In the genomic region with DNA sequence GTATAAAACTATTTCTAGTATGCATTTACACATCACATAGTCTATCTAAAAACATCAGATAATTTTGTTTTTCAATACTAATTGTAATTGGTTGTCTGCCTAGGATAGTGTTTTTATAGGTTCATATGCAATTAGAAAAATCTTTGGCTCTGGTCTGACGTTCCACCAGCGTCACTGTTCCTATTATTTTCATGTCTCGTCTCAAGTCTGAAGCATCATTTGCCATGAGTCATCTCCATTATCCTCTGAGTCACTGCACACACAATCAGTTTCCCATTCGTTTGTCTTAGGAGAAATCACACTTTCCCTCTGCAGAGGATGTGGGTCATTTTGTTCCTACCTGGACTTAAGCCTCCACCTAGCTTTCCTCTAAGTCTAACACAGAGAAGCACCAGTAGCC, we compare ENCODE assay signal across 21 mouse cellular contexts.
A peak's percentile ranks its signal among the peaks of the same experiment; 100 is the strongest.
DNase-seq lines count a peak whose midpoint lies in the region; ATAC-seq and TF ChIP-seq lines count a peak whose summit lies in the region.
"Had no signal": no experiment of that assay in that cellular context is flagged by ENCODE, and none has a peak within 500 bp of the region (broad histone marks: within the 10 kb centered on the region; RNA-seq: fewer than 3 reads in every experiment).

No protein-coding gene starts in this region.

- no peaks in the 10 kb centered on the region for H3K36me3 ChIP-seq in forebrain, embryonic 15.5 days
- H3K36me3 ChIP-seq in forebrain, postnatal 0 days (ENCODE audit: insufficient read depth), result no peaks in the 10 kb centered on the region
- H3K36me3 ChIP-seq in neural tube, embryonic 13.5 days, result no peaks in the 10 kb centered on the region
- H3K36me3 ChIP-seq in neural tube, embryonic 14.5 days (ENCODE audit: control insufficient read depth, insufficient read depth, low read length), result no peaks in the 10 kb centered on the region
- H3K36me3 ChIP-seq: embryonic facial prominence, embryonic 10.5 days; G1E; limb, embryonic 13.5 days; liver, embryonic 13.5 days had no signal

- no peak for DNase-seq in forebrain, postnatal 0 days
- DNase-seq in neural tube, embryonic 10.5 days (ENCODE audit: extremely low spot score, low spot score), result no peak
- DNase-seq in heart, adult 9 months (ENCODE audit: low spot score in 2 of 2), result no peak
- no peak for DNase-seq in gastrocnemius, postnatal 10 days
- DNase-seq: cerebellum, adult 8-10 months; heart, postnatal 10 days; kidney, adult 18-20 months; liver, embryonic 13.5 days; lung, embryonic 14.5 days; spleen, adult 18-20 months had no signal

- no peaks in the 10 kb centered on the region for H3K27me3 ChIP-seq in forebrain, embryonic 15.5 days
- H3K27me3 ChIP-seq in forebrain, postnatal 0 days (ENCODE audit: insufficient read depth, low read length), result no peaks in the 10 kb centered on the region
- H3K27me3 ChIP-seq in neural tube, embryonic 13.5 days, result no peaks in the 10 kb centered on the region
- H3K27me3 ChIP-seq in neural tube, embryonic 14.5 days (ENCODE audit: control insufficient read depth, insufficient read depth, low read length), result no peaks in the 10 kb centered on the region
- H3K27me3 ChIP-seq: forebrain, embryonic 13.5 days; limb, embryonic 13.5 days; liver, embryonic 13.5 days had no signal

- H3K9me3 ChIP-seq in forebrain, embryonic 15.5 days, result no peaks in the 10 kb centered on the region
- H3K9me3 ChIP-seq in forebrain, postnatal 0 days (ENCODE audit: low read length), result no peaks in the 10 kb centered on the region
- H3K9me3 ChIP-seq in neural tube, embryonic 13.5 days, result no peaks in the 10 kb centered on the region
- H3K9me3 ChIP-seq in neural tube, embryonic 14.5 days (ENCODE audit: control insufficient read depth, low read length), result no peaks in the 10 kb centered on the region
- H3K9me3 ChIP-seq: embryonic facial prominence, embryonic 10.5 days; forebrain, embryonic 13.5 days; G1E; limb, embryonic 13.5 days; liver, embryonic 13.5 days had no signal

- no peaks in the 10 kb centered on the region for H3K4me1 ChIP-seq in forebrain, embryonic 15.5 days
- no peaks in the 10 kb centered on the region for H3K4me1 ChIP-seq in forebrain, postnatal 0 days (ENCODE audit: insufficient read depth)
- H3K4me1 ChIP-seq in neural tube, embryonic 13.5 days (replicated peaks), result peaks cover 14% of the 10 kb centered on the region
- 0 out of 2 replicates have a peak, but pooled peaks cover 3% of the 10 kb centered on the region for H3K4me1 ChIP-seq in embryonic fibroblast, embryonic 13.5 days (ENCODE audit: control insufficient read depth, insufficient read depth, low read length)
- H3K4me1 ChIP-seq in neural tube, embryonic 14.5 days (ENCODE audit: control insufficient read depth, insufficient read depth, low read length), result no peaks in the 10 kb centered on the region; the same call in 1 of the 2 replicates
- H3K4me1 ChIP-seq: embryonic facial prominence, embryonic 10.5 days; forebrain, embryonic 13.5 days; limb, embryonic 13.5 days; liver, embryonic 13.5 days had no signal

- H3K9ac ChIP-seq in forebrain, embryonic 15.5 days (replicated peaks), result no peak overlapping the region
- H3K9ac ChIP-seq in forebrain, postnatal 0 days, result no peak overlapping the region
- no peak overlapping the region for H3K9ac ChIP-seq in neural tube, embryonic 13.5 days
- no peak overlapping the region for H3K9ac ChIP-seq in neural tube, embryonic 14.5 days (replicated peaks; ENCODE audit: low read depth, low read length)
- H3K9ac ChIP-seq: forebrain, embryonic 13.5 days; limb, embryonic 13.5 days; liver, embryonic 13.5 days; lung, embryonic 14.5 days had no signal

- H3K4me2 ChIP-seq in forebrain, embryonic 15.5 days (replicated peaks), result no peak overlapping the region
- H3K4me2 ChIP-seq in forebrain, postnatal 0 days (ENCODE audit: low read depth), result no peak overlapping the region
- H3K4me2 ChIP-seq in neural tube, embryonic 13.5 days, result no peak overlapping the region
- no peak overlapping the region for H3K4me2 ChIP-seq in neural tube, embryonic 14.5 days (ENCODE audit: low read depth, low read length)
- H3K4me2 ChIP-seq: forebrain, embryonic 13.5 days; heart, embryonic 11.5 days; limb, embryonic 13.5 days; liver, embryonic 13.5 days; lung, embryonic 14.5 days had no signal

- ATAC-seq in forebrain, embryonic 15.5 days (replicated peaks), result no peak
- ATAC-seq in forebrain, postnatal 0 days, result no peak
- ATAC-seq in neural tube, embryonic 13.5 days (ENCODE audit: low read depth), result no peak
- no peak for ATAC-seq in neural tube, embryonic 14.5 days (ENCODE audit: low read depth)
- ATAC-seq: forebrain, embryonic 13.5 days had no signal

- no peak for TF ChIP-seq CTCF in forebrain, postnatal 0 days (IDR thresholded peaks at IDR 0.05; ENCODE audit: low read depth)
- TF ChIP-seq CTCF in embryonic fibroblast, embryonic 13.5 days (IDR thresholded peaks at IDR 0.05; ENCODE audit: borderline replicate concordance, insufficient read depth, low read length), result no peak

- 64% methylated on average over 4 of the region's 4 CpGs for WGBS in forebrain, embryonic 15.5 days
- 51% methylated on average over 4 of the region's 4 CpGs for WGBS in forebrain, postnatal 0 days
- WGBS in neural tube, embryonic 13.5 days, result 66% methylated on average over 4 of the region's 4 CpGs
- WGBS in neural tube, embryonic 14.5 days, result 67% methylated on average over 4 of the region's 4 CpGs

- peak overlapping the region; percentile 45; the same call in 1 of the 2 replicates for H3K27ac ChIP-seq in forebrain, embryonic 15.5 days (replicated peaks)
- H3K27ac ChIP-seq in forebrain, postnatal 0 days (ENCODE audit: low read depth, low read length), result no peak overlapping the region
- H3K27ac ChIP-seq in neural tube, embryonic 13.5 days (replicated peaks), result peak overlapping the region; percentile 67
- peak overlapping the region; percentile 41; the same call in 1 of the 2 replicates for H3K27ac ChIP-seq in embryonic fibroblast, embryonic 13.5 days (ENCODE audit: insufficient read depth, low read length)
- H3K27ac ChIP-seq in neural tube, embryonic 14.5 days (ENCODE audit: low read depth, low read length), result peak overlapping the region; percentile 31; the same call in 1 of the 2 replicates
- H3K27ac ChIP-seq: embryonic facial prominence, embryonic 10.5 days; forebrain, embryonic 13.5 days; kidney, postnatal 0 days; limb, embryonic 13.5 days; liver, embryonic 13.5 days; macrophage had no signal

- H3K4me3 ChIP-seq in forebrain, embryonic 15.5 days, result no peak overlapping the region
- H3K4me3 ChIP-seq in forebrain, postnatal 0 days (ENCODE audit: low read depth, low read length), result no peak overlapping the region
- no peak overlapping the region for H3K4me3 ChIP-seq in neural tube, embryonic 13.5 days
- H3K4me3 ChIP-seq in embryonic fibroblast, embryonic 13.5 days (ENCODE audit: insufficient read depth, low read length), result no peak overlapping the region
- H3K4me3 ChIP-seq in neural tube, embryonic 14.5 days (ENCODE audit: low read depth, low read length), result no peak overlapping the region
- H3K4me3 ChIP-seq: embryonic facial prominence, embryonic 10.5 days; forebrain, embryonic 13.5 days; limb, embryonic 13.5 days; liver, embryonic 13.5 days had no signal

- no peak for TF ChIP-seq POLR2A in embryonic fibroblast, embryonic 13.5 days (IDR thresholded peaks at IDR 0.05; ENCODE audit: low read depth, low read length)
